Mouse (Mus musculus) liver, embryonic 14.5 days (tissue): ENCODE measurements around the gene Timm44.

ENCODE experiments used
- CTCF ChIP-seq: IDR thresholded peaks from 2 replicates; pipeline ENCODE4 v1.5.1; 2016; ENCODE audit warnings: antibody characterized with exemption, low read depth, control low read depth
- EP300 ChIP-seq: IDR thresholded peaks from 2 replicates; pipeline ENCODE4 v1.6.1; 2016; ENCODE audit warnings: antibody characterized with exemption, low read depth

DNA sequence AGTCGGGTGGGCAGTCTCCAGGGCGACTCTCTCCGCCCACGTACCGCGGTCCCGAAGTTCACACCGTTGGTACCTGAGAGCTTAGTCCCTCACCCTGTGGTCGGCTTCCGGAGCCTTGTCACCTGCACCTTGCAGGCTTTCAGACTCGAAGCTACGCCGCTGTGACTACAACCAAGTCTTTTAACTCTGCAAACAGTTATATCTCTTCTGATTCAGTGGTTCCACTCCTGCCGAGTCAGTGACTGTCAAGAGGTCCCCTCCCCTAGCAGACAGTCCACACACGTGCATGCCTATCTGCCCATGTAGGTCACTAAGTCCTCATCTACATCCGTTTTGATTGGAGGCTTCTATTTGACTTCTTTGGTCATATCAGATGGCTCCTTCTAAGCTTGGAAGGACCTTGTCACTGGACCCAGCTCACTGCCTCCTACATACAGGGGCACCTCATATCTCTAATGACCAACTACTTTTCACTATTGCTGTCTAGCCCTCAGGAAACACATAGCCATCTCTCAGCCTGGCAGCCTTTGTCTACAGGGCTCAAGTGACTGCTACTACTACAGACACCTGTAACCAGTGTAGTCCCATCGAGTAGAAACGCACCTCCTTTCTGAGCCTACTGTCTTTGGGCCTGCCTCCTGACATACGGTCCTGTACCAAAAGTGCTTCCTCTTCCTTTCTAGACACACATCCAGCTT, 36.4 kb downstream of the Timm44 start:
- TF ChIP-seq CTCF (no peak), EP300 (no peak)
